Mouse (Mus musculus): ENCODE data around the gene Hist2h2be. TPM values are rescaled to one million over a fixed set of nuclear protein-coding genes. Genes with fewer than 3 reads are reported as not detected.
"Not testable (repeated sequence)": the region's sequence is repeated elsewhere in the genome, so short reads cannot be mapped to it uniquely, and the experiment has no call there.

Gene Hist2h2be
- total RNA-seq, 2 experiments from 2014 or later: 8.3 to 10.5 TPM

DNA sequence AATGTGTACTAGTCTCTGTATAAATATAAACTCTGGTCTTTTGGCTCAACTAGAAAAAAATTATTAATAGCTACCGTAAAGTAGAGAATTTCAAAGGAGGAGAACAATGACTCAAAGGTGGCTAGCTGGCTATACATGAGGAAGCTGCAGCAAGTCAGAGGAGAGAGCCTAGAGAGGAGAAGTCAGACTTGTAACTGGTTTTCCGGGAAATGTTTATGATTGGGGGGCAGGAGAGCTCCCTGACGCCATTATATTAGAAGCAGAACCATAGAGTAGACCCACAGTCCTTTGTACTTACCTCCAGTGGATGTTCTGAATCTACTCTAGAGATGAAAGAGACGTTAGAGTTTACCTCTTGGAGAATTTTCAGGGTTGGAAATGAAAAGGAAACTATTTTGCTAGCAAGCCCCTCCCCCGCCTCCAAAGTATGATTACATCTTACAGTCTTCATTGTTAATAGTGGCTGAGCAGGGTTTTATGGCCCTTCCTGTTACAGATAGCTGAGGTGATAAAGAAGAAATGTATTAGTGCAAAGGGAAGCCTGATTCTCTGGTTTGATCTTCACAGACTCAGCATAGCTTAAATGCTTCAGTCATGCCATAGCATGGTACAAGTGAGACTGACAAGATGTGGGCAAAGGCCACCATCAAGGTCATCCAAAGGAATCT lies 35.1 kb downstream of the Hist2h2be start:
- intact Hi-C loops (cut with DNase I): no loop called here
- DNase-seq: no peak

- DNase-seq: no peak
- intact Hi-C loops (cut with DNase I): no loop called here
Measured at GRCm38 (mm10) chr3:96257190-96257589, 36.3 kb downstream of the Hist2h2be start.

DNA sequence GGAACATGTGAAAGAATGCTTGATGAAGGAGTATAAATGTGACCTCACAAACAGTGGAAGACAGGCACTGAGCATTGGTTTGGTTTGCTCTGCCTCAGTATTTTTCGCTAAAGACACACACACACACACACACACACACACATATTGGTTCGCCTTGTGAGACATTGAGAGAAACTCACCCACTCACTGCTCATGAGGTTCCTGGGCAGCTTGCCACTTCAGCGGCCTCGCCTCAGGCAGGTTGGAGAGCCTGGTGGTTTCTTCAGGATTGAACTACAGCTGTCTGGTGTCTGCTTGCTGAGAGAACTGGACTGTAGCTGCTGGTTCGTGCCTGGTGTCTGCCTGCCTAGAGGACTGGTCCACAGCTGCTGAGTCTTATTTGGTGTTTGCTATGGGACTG lies 39.3 kb downstream of the Hist2h2be start:
- intact Hi-C loops (cut with DNase I): no loop called here
- DNase-seq: no peak

GRCm38 (mm10) chr3:96261623-96262022 lies 40.7 kb downstream of the Hist2h2be start:
- DNase-seq: no peak
- intact Hi-C loops (cut with DNase I): loop anchor here (2.0 kb wide), 2 partner anchors 19 to 41 kb away; partner anchors contain the start of genes Hist2h2ac and Hist2h2be

DNA sequence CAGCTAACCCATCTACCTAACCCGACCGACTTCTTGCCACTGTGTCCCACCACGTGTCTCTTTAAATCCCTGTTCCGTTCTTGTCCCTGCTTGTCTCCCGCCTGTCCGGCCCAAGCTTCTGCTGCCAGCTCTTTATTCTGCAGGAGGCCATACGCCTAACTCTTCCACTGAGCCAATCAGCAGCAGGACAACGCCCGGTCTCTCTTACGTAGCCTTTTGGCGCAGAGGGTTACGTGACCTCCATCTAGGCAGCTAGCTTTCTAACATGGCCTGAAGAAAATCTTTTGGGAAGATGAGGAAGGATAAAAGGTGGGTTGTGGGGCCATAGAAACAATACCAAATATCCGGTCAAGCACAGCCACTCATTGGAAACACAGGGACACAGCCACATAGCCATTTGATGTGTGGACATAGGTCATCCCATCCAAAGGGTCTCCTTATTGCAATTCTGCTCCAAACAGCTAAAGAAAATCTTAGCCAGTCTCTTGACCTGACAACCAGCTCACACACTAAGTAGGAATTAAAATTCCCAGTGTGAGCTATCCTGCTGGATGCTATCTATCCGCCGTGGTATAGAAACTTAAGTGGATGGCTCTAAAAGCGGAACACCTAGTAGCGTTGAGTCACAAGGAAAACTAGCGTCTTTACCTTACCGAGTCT lies 41.4 kb downstream of the Hist2h2be start:
- intact Hi-C loops (cut with DNase I): loop anchor here (2.0 kb wide), 2 partner anchors 20 to 42 kb away; partner anchors contain the start of genes Hist2h2ac and Hist2h2be
- peak; percentile 83 to 85 for DNase-seq

GRCm38 (mm10) chr3:96262979-96263550 lies 42.1 kb downstream of the Hist2h2be start, which contains the start of gene Hist2h4:
TSS of gene Hist2h4 (minus strand) at chr3:96263311.
- DNase-seq: peak; percentile 95 to 97
- intact Hi-C loops (cut with DNase I): loop anchor here (2.0 kb wide), 2 partner anchors 20 to 42 kb away; partner anchors contain the start of genes Hist2h2ac and Hist2h2be

DNA sequence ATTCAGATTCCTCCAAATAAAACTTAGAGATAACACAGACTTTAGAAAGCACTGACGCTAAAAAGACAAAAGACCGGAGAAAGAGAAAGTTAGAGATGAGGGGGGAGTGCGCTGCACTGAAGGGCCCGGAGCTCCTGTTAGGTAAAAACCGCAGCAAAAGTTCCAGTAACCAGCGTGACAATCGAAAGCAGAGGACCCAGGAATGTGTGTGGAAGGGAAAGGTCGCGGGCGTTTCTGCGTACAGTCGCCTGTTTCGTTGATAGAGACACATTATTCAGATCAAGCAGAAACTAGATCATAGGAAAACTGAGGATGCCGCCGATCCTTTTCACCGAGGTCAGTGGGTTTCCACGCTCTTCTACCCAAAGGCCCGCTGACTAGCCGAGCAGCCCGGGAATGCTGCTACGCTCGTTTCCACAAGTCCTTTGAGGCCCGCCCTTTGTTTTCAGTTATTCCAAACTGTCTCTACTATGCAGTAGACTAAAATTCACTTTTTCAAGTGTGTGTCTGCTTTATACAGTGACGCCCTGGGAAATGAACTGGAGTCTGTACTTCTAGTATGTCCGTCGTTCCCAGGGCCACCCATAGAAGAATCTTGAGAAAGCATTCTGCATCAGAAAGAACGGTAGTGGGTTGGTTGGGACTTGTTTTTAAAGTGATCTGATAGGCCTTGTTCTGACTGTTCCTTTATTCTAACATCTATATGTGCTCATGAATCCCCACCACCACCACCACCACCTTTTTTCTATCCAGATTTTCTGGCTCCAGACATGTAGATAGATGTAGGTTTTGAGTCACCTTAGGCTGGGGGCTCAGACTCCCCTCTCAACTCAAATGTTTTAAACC lies 42.9 kb downstream of the Hist2h2be start:
- DNase-seq: peak; percentile 59 to 75
- intact Hi-C loops (cut with DNase I): loop anchor here (2.0 kb wide), 2 partner anchors 21 to 43 kb away; partner anchors contain the start of genes Hist2h2ac and Hist2h2be

DNA sequence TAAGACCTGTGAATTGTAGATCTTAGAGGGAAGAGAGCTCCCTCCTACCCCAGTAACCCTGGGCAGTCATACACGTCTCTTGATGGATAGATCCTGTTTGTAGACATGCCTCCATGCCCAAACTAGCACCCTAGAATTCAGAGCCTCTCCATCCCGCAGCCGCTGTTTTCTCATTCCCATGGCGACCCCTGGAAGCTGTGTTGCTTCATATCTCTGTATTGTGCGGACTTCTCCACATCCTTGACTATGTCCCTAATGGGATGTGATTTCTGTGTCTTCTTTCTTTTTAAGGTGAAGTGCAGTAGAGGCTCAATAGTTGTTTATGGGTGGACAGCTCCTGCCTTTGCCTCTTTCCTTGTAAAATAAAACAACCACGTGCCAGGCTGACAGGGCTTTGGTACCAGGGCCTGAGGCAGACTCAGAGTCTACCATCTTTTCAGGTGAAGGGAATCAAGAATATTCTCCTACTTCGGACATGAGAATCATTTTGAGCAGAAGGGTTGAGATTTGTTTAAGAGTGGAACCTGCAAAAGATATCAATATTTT lies 43.6 kb downstream of the Hist2h2be start:
- no peak for DNase-seq
- intact Hi-C loops (cut with DNase I): no loop called here

DNA sequence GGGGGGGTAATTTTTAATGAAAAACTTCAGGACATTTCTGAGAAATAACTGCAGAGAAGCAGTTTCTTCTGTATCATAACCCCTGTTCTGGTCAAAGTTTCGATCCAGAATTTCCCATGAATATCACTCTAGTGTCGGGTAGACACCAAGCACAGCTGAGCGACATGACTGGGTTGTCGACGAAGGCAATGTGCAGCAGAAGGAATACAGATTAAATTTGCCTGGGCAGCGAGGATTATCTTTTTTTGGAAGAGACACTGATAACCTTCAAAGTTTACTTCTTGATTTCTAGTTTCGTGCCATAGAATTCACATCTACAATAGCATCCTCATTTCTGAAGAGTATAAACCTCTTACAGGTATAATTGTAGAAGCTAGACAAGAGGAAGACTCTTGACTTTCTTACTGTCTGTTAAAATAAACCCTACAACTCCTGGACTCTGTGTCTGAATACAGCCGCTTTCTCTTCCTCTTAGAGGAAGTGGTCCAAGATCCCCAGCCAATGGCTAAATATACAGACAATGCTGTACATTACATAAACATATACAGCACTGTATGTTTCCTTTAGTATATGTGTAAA lies 45.3 kb downstream of the Hist2h2be start:
- intact Hi-C loops (cut with DNase I): no loop called here
- DNase-seq: no peak

DNA sequence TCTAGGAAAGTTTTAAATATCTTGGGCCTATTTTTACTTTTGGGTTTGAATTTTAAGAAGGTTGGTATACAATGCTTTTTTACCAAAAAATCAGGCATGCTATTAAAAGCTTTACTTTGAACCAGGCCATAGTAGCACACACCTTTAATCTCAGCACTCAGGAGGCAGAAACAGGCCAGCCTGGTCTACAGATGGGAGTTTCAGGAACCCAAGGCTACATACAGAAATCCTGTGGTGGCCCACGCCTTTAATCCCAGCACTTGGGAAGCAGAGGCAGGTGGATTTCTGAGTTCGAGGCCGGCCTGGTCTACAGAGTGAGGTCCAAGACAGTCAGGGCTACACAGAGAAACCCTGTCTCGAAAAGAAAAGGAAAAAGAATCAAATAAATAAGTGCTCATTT lies 46.6 kb downstream of the Hist2h2be start:
- intact Hi-C loops (cut with DNase I): no loop called here
- DNase-seq: no peak

DNA sequence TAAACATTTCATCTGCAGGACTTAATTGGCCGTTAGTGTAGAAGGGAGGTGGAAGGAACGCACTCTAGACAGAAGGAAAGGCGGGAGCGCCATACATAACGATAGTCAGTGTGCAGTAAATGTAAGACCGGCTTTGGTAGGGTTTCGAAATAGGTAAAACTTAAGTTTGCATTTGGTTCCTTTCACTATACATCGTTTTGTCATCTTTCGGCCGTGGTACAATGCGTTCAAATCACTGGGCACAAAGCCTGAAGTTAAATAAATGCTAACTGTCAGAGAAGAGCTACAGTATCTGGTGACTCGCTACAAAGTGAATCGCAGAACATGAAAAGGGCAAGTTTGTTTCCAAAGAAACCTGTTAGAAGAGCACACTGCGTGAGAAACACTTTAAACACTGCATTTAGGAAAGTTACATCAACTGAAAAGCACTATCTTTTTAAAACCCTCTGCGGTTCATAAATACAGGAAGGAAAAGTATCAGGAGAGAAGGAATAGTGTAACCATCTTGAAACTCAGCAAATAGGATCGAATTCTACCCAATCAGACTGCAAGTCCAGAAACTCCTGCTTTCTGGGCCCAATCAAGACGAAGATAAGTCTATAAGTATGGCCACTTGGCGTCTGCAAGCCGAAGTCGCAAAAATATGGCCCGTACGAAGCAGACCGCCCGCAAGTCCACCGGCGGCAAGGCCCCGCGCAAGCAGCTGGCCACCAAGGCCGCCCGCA lies 47.3 kb downstream of the Hist2h2be start, which contains the start of gene Hist2h3b:
Gene Hist2h3b, plus strand, starts transcription at position 604 of the 725 bp plus-strand sequence.
- DNase-seq: peak; percentile 82 to 83
- intact Hi-C loops (cut with DNase I): no loop called here

GRCm38 (mm10) chr3:96268776-96269378 lies 48.0 kb downstream of the Hist2h2be start:
- intact Hi-C loops (cut with DNase I): not testable (repeated sequence)
- peak; percentile 26 to 52 for DNase-seq

- DNase-seq: peak; percentile 90
- intact Hi-C loops (cut with DNase I): no loop called here
Measured at GRCm38 (mm10) chr3:96269511-96270474, 48.9 kb downstream of the Hist2h2be start, which contains the start of gene Hist2h2bb. TSS of gene Hist2h2bb (plus strand) at chr3:96269752.

Data from heart, postnatal 36 days (tissue).